11 mouse cellular contexts compared by ENCODE assay signal in genomic region chr12:86949501-86949900, GRCm38 (mm10). TPM values are rescaled to one million over a fixed set of nuclear protein-coding genes. Genes with fewer than 3 reads are reported as not detected.
DNase-seq lines count a peak whose midpoint lies in the region; ATAC-seq lines count a peak whose summit lies in the region.
"Had no signal": no experiment of that assay in that cellular context is flagged by ENCODE, and none has a peak within 500 bp of the region (broad histone marks: within the 10 kb centered on the region; RNA-seq: fewer than 3 reads in every experiment).

No protein-coding gene starts in this region.

- no peak overlapping the region for H3K27ac ChIP-seq in liver, embryonic 11.5 days (ENCODE audit: low read depth, low read length)
- peak overlapping the region; percentile 100 for H3K27ac ChIP-seq in heart, embryonic 16.5 days (ENCODE audit: low read length)

- no peaks in the 10 kb centered on the region for H3K27me3 ChIP-seq in liver, embryonic 11.5 days (replicated peaks; ENCODE audit: control insufficient read depth, insufficient read depth, low read length)
- H3K27me3 ChIP-seq in heart, embryonic 16.5 days (ENCODE audit: control insufficient read depth, insufficient read depth, low read length), result no peaks in the 10 kb centered on the region

- H3K4me1 ChIP-seq in liver, embryonic 11.5 days (replicated peaks; ENCODE audit: control insufficient read depth, insufficient read depth, low read length), result peaks cover 16% of the 10 kb centered on the region
- H3K4me1 ChIP-seq in heart, embryonic 16.5 days (ENCODE audit: control insufficient read depth, insufficient read depth, low read length), result peaks cover 29% of the 10 kb centered on the region

- peak; percentile 38 for DNase-seq in cerebellum, adult 11-12 months
- DNase-seq in cerebellum, postnatal 4 days (ENCODE audit: low spot score in 2 of 2), result no peak
- no peak for DNase-seq in liver, embryonic 11.5 days (ENCODE audit: low spot score)
- DNase-seq in liver, result no peak
- peak; percentile 15 to 56 for DNase-seq in thymus, adult 18-20 months
- DNase-seq in right cerebral cortex, postnatal 4 days, result no peak
- DNase-seq in right cerebral cortex, adult 18-20 months, result no peak
- DNase-seq: adrenal gland, postnatal 25 days; lung, postnatal 10 days had no signal

- H3K9me3 ChIP-seq in liver, embryonic 11.5 days (ENCODE audit: control insufficient read depth, low read length), result no peaks in the 10 kb centered on the region
- no peaks in the 10 kb centered on the region for H3K9me3 ChIP-seq in heart, embryonic 16.5 days (replicated peaks; ENCODE audit: control insufficient read depth, low read length)

- peaks cover 14% of the 10 kb centered on the region for H3K36me3 ChIP-seq in liver, embryonic 11.5 days (ENCODE audit: control insufficient read depth, insufficient read depth, low read length)
- H3K36me3 ChIP-seq in heart, embryonic 16.5 days (ENCODE audit: control insufficient read depth, insufficient read depth), result peaks cover 6% of the 10 kb centered on the region; the same call in 1 of the 2 replicates

- 76% methylated on average over 9 of the region's 9 CpGs for WGBS in liver, embryonic 11.5 days
- 67% methylated on average over 9 of the region's 9 CpGs for WGBS in heart, embryonic 16.5 days

- 0 out of 2 replicates have a peak overlapping the region, but pooled peaks have one; percentile 31 for H3K4me2 ChIP-seq in liver, embryonic 11.5 days
- peak overlapping the region; percentile 91 for H3K4me2 ChIP-seq in heart, embryonic 16.5 days (ENCODE audit: low read depth, low read length)

- no peak for ATAC-seq in liver, embryonic 11.5 days (replicated peaks; ENCODE audit: low FRiP score)
- no peak for ATAC-seq in heart, embryonic 16.5 days (replicated peaks; ENCODE audit: extremely low read depth, insufficient read depth, low FRiP score)

- H3K9ac ChIP-seq in liver, embryonic 11.5 days (ENCODE audit: low read depth, low read length), result no peak overlapping the region
- H3K9ac ChIP-seq in heart, embryonic 16.5 days (ENCODE audit: low read length), result peak overlapping the region; percentile 54; the same call in 1 of the 2 replicates

- H3K4me3 ChIP-seq in liver, embryonic 11.5 days (ENCODE audit: low read depth, low read length), result no peak overlapping the region
- no peak overlapping the region for H3K4me3 ChIP-seq in heart, embryonic 16.5 days (ENCODE audit: low read length)

RNA-seq across cellular contexts. Expression of gene Cipc, which starts 2.7 kb away (rescaled TPM):
- polyA plus RNA-seq in liver, embryonic 11.5 days (2014; fragmentation: Nextera tagmentation; extraction: Ambion mirVana), result 23.8 and 28.1 TPM in 2 replicates
- polyA plus RNA-seq in heart, embryonic 16.5 days (2015; fragmentation: Nextera tagmentation; extraction: Ambion mirVana), result 25.1 and 25.9 TPM in 2 replicates

RNA-seq across cellular contexts. Expression of gene Zdhhc22, which starts 40.7 kb away (rescaled TPM):
- polyA plus RNA-seq in liver, embryonic 11.5 days (2014; fragmentation: Nextera tagmentation; extraction: Ambion mirVana), result 0.05 and 0.08 TPM in 2 replicates
- 0.07 TPM in 2 replicates for polyA plus RNA-seq in heart, embryonic 16.5 days (2015; fragmentation: Nextera tagmentation; extraction: Ambion mirVana)
- polyA plus RNA-seq: kidney, embryonic 16.5 days had no signal

Comparison
In these comparisons a context has a peak if more than half of its experiments do, and no peak if none do; other contexts are left out.
1. DNase-seq: peak in cerebellum, adult 11-12 months (single experiment) and thymus, adult 18-20 months (2 of 2); none in cerebellum, postnatal 4 days (0 of 2), liver, embryonic 11.5 days (single experiment), liver (single experiment), right cerebral cortex, postnatal 4 days (single experiment) and right cerebral cortex, adult 18-20 months (single experiment).